Mouse (Mus musculus): ENCODE measurements at regions not wholly inside any gene's neighbourhood (a gene's known extent, or its start where the extent isn't known, plus 50 kb on each side); places are given as distances from the start of the nearest gene placed in this dataset.
A peak's percentile ranks its signal among the peaks of the same experiment; 100 is the strongest.

GRCm38 (mm10) chr2:108231054-108231453 is 940.6 kb downstream of the Kcna4 start:
- Histone ChIP-seq H3K36me3 (ENCODE audit: control insufficient read depth, insufficient read depth) (no peaks in the 10 kb centered on the region), H3K4me3 (no peak overlapping the region), H3K4me2 (ENCODE audit: low read depth) (no peak overlapping the region), H3K27me3 (ENCODE audit: control insufficient read depth, insufficient read depth, insufficient read length) (no peaks in the 10 kb centered on the region), H3K79me2 (ENCODE audit: control insufficient read depth, insufficient read depth) (no peaks in the 10 kb centered on the region), H3ac (ENCODE audit: control insufficient read depth, insufficient read length) (no peak overlapping the region)
- TF ChIP-seq MAX (IDR thresholded peaks at IDR 0.05; ENCODE audit: low read depth) (no peak), MYOG (IDR thresholded peaks at IDR 0.05; ENCODE audit: control insufficient read depth in 1 of 3, insufficient read depth in 1 of 3, insufficient read length in 2 of 3, low read depth in 2 of 3) (peak in 2 of 3 experiments; percentile 19 to 90), MYOD1 (IDR thresholded peaks at IDR 0.05; ENCODE audit: control insufficient read depth in 1 of 3, insufficient read length in 2 of 3, low read depth in 2 of 3) (peak in 1 of 3 experiments; percentile 56)

DNA sequence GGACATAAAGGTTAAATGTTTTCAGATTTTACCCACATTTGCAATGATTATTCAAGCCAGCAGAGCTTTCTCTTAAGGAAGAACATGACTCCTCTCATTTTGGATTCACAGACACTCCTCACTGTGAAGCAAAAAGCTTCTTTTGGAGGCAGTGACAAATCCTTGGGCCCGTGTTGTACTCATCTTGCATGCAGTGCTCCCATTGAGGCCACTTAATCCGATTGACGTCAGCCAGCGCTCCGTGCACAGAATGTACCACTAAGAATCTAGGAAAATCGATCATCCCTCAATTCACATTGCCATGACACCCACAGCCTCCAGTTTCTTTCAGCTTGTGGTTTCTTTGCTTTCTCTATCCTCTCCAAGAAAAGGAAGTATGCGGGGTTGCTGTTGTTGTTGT is 941.5 kb downstream of the Kcna4 start:
- TF ChIP-seq TCF3 (IDR thresholded peaks at IDR 0.05; ENCODE audit: insufficient read length, low read depth): no peak
- no peak for TF ChIP-seq MYOG (IDR thresholded peaks at IDR 0.05; ENCODE audit: control insufficient read depth in 1 of 3, insufficient read depth in 1 of 3, insufficient read length in 2 of 3, low read depth in 2 of 3)
- no peak for TF ChIP-seq POLR2A (IDR thresholded peaks at IDR 0.05; ENCODE audit: insufficient read length, low read depth)
- TF ChIP-seq CEBPB (IDR thresholded peaks at IDR 0.05; ENCODE audit: insufficient read depth, poor library complexity, severe bottlenecking): no peak
- no peak for TF ChIP-seq MAX (IDR thresholded peaks at IDR 0.05; ENCODE audit: low read depth)
- no peak for TF ChIP-seq REST (IDR thresholded peaks at IDR 0.05; ENCODE audit: insufficient read depth, insufficient read length)
- TF ChIP-seq SRF (IDR thresholded peaks at IDR 0.05; ENCODE audit: control insufficient read depth, insufficient read length, low read depth): no peak
- TF ChIP-seq TCF12 (IDR thresholded peaks at IDR 0.05; ENCODE audit: insufficient read depth, poor library complexity, severe bottlenecking): no peak
- TF ChIP-seq USF1 (IDR thresholded peaks at IDR 0.05; ENCODE audit: low read depth): no peak
- TF ChIP-seq E2F4 (IDR thresholded peaks at IDR 0.05; ENCODE audit: insufficient read depth): no peak
- TF ChIP-seq POLR2AphosphoS2 (IDR thresholded peaks at IDR 0.05; ENCODE audit: insufficient read length, low read depth): no peak
- TF ChIP-seq MYOD1 (IDR thresholded peaks at IDR 0.05; ENCODE audit: control insufficient read depth in 1 of 3, insufficient read length in 2 of 3, low read depth in 2 of 3): no peak
- H3K79me2 ChIP-seq (ENCODE audit: control insufficient read depth, insufficient read depth): no peaks in the 10 kb centered on the region
- H3K36me3 ChIP-seq (ENCODE audit: control insufficient read depth, insufficient read depth): no peaks in the 10 kb centered on the region

DNA sequence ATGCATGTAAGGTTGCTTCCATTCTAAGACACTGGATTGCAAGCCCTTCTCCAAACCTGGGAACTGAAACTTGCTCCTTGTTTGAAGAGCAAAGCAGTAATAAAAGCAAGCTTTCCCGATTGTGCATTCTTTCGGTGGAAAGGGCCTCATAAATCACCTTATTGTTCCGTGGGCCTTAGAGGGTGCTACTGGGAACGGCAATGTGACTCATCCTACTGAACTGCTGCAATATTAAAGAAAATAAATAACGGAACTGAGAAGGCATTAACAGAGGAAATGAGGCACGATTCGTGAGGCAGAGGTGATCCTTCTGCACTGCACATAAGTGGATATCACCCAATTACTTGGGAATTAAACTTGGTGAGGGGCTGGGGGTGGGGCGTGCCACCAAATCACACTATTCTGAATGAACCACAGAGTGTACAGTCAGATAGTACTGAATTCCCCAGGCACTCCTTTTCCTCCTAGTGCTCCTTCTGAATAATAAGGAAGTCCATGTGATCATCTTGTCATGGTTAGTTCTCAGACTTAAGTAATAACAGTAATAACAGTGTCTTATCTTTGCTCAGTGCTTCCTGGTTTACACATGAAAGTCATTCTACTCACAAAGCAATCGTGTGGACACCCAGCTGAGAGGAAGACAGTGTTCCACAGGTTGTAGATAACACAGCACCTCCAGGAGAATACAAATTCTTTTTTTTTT is 946.0 kb downstream of the Kcna4 start:
- H3K36me3 ChIP-seq (ENCODE audit: control insufficient read depth, insufficient read depth): no peaks in the 10 kb centered on the region
- no peak overlapping the region for H3ac ChIP-seq (ENCODE audit: control insufficient read depth, insufficient read length)
- H3K4me3 ChIP-seq: no peak overlapping the region
- H3K4me2 ChIP-seq (ENCODE audit: low read depth): peak overlapping the region; percentile 78
- H3K27me3 ChIP-seq (ENCODE audit: control insufficient read depth, insufficient read depth, insufficient read length): no peaks in the 10 kb centered on the region
- no peaks in the 10 kb centered on the region for H3K79me2 ChIP-seq (ENCODE audit: control insufficient read depth, insufficient read depth)
- TF ChIP-seq CEBPB (IDR thresholded peaks at IDR 0.05; ENCODE audit: insufficient read depth, poor library complexity, severe bottlenecking) (peak; percentile 42; the same call in 1 of the 2 replicates), REST (IDR thresholded peaks at IDR 0.05; ENCODE audit: insufficient read depth, insufficient read length) (no peak)

More for the DNA sequence above, 941.5 kb downstream of the Kcna4 start:
- Histone ChIP-seq H3K4me3 (no peak overlapping the region), H3K27me3 (ENCODE audit: control insufficient read depth, insufficient read depth, insufficient read length) (no peaks in the 10 kb centered on the region), H3ac (ENCODE audit: control insufficient read depth, insufficient read length) (no peak overlapping the region), H3K4me2 (ENCODE audit: low read depth) (no peak overlapping the region)

All from myocyte (in vitro differentiated cells).